Mouse (Mus musculus): ENCODE results near the gene Kmt2d.

DNA sequence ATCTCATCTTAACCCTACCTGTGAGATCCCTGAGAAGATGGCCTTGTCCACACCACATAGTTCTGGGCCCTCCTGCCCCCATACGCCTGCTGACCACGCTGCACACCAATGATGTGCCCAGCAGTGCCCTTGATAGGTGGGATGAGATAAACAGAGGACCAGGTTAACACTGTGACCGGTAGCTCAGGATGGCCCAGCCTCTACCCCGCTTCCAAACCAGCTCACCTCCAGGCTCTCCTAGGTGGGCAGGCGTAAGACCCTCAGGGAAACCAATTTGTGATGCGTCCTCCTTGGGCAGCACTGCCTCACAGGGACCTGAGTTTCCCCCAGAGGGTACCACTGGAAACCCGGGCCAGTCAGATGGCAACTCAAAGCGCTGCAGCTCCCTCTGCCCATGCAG is 5.2 kb downstream of the Kmt2d start:
- no peak for TF ChIP-seq CTCF (IDR thresholded peaks at IDR 0.05; ENCODE audit: low read depth, low read length)
- no peak for TF ChIP-seq GATA1 (IDR thresholded peaks at IDR 0.05; ENCODE audit: borderline replicate concordance, low read length)
- TF ChIP-seq GATA2 (IDR thresholded peaks at IDR 0.05; ENCODE audit: borderline replicate concordance, low read depth, low read length) = no peak
- no peak for TF ChIP-seq TAL1 (conservative IDR thresholded peaks at IDR 0.05; ENCODE audit: low read depth, low read length)
